Mouse (Mus musculus): ENCODE data around the gene Rnf6. TPM values are rescaled to one million over a fixed set of nuclear protein-coding genes. Genes with fewer than 3 reads are reported as not detected.
A peak's percentile ranks its signal among the peaks of the same experiment; 100 is the strongest.

Rnf6 gene
- 54.3 and 74.0 TPM in 2 replicates for total RNA-seq (2017)

DNA sequence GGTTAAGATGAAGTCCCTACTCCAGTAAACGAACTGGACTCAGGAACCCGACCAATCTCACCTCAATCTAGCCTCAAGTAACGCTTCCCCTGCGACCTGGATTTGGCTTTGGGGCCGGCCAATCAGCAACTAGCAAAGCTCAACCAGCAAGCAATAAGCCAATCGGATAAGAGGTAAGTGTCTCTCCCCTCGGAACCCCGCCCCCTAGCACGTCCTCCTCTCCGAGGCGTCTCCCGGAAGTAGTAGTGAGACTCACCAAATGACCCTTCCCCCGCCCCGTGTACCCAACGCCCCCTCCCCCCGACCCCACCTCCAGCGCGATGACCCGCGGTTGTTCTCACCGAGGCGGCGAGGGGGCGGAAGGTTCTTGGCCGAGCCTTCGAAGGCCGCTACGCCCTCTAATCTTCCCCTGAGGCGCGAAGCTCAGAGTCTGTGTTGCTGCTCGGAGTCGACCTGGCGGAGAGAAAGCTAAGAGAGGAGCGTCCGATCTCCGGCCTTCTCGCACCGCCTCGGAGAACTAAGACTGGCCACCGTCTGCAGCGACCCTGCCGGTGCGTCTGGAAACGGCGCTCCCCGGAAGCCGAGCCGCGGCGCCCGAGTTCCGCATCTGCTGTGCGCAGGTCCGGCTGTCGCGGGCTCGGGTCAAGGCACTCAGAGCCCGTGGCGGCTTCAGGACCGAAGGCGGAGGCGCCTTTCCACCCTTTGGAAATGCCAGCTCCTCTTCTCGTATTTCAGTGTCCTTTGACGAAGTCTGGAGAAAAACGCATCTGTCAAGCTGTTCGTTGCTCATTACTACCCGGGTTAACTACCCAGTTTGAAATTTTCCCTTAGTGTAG lies at the start of gene Rnf6:
Rnf6 (minus strand) TSS at position 677 of the 836 bp plus-strand sequence.
- ATAC-seq (replicated peaks in 1 of 2; ENCODE audit: insufficient read depth in 1 of 2, low FRiP score in 2 of 2, low TSS enrichment in 1 of 2, low read depth in 1 of 2, poor library complexity in 2 of 2, severe bottlenecking in 2 of 2), result peak; percentile 99 to 100

DNA sequence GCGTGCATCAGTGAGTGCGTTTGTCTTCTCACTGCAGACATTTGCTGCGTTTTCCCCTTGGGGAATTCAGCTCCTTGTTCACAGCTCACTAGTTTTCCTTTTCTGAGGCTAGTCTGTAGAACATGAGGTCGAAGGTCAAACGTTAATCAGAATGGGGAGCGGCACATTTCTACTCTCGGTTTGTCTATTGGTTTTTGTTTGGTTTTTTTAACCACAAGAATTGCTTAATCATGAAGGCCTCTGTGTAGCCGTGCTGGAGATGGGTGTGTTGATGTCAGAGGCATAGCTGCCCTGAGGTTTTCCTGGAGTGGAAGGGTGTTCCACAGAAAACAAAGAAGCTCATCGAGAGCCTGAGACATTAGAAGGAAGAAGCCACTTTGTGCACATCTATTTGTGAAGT lies 49.2 kb upstream of the Rnf6 start:
- ATAC-seq (replicated peaks in 1 of 2; ENCODE audit: insufficient read depth in 1 of 2, low FRiP score in 2 of 2, low TSS enrichment in 1 of 2, low read depth in 1 of 2, poor library complexity in 2 of 2, severe bottlenecking in 2 of 2), result no peak

DNA sequence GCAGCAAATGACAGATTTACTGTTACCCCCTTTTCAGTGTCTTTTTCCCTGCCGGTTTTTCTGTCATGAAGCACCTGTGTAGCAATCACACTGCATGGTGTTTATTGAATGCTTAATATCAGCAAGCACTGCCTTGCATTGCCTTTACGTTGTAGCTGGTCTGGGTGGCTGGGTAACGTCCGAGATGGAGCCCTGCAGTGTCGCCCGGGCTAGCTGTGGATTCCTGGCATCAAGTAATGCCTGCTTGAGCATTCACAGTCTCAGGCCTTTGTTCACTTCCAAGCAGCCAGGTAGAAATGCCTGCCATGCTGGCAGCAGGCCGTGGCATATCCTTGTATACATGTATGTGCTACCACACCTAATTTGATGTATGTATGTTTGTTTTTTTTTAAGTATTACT lies 46.4 kb upstream of the Rnf6 start:
- ATAC-seq (replicated peaks in 1 of 2; ENCODE audit: insufficient read depth in 1 of 2, low FRiP score in 2 of 2, low TSS enrichment in 1 of 2, low read depth in 1 of 2, poor library complexity in 2 of 2, severe bottlenecking in 2 of 2), result no peak

DNA sequence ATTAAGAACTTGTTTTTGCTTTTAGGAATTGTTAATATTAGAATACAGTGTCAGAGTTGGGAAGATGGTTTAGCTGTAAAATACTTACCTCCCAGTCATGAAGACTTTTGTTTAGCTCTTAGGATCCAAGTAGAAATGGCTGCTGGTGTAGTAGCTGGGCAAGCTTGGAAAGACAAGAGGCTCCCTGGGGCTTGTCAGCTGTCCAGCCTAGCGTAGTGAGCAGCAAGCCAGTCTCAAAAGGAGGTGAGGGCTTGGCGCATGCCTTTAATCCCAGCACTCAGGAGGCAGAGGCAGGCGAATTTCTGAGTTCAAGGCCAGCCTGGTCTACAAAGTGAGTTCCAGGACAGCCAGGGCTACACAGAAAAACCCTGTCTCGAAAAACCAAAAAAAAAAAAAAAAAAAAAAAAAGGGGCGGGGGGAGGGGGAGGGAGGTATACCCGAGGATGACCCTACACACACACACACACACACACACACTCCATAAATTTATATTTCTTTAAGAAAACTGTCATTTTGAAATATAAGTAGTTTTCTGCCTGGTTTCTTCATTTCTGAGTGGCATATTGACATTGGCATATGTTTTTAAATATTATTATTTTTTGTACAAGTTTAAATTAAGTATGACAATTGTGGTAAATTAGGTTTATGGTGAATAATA lies 44.7 kb upstream of the Rnf6 start:
- ATAC-seq (replicated peaks in 1 of 2; ENCODE audit: insufficient read depth in 1 of 2, low FRiP score in 2 of 2, low TSS enrichment in 1 of 2, low read depth in 1 of 2, poor library complexity in 2 of 2, severe bottlenecking in 2 of 2), result no peak

DNA sequence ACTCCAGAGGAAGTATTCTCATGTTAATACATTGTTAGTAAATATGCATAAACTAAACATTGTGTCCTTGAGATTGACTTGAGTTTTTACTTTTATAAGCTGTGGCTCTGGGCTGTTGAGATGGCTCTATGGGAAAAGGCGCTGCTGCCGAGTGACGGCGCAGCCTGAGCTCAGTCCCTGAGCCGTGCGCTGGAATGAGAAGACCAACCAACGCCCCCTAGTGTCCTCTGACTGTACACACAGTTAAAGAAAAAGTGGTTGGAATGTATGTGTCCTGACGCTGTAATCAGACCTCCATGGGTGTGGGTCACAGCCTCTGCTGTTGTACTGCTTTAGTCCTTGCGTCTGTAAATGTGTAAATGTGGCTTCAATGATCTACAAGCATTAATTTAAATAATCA lies 38.6 kb upstream of the Rnf6 start:
- no peak for ATAC-seq (replicated peaks in 1 of 2; ENCODE audit: insufficient read depth in 1 of 2, low FRiP score in 2 of 2, low TSS enrichment in 1 of 2, low read depth in 1 of 2, poor library complexity in 2 of 2, severe bottlenecking in 2 of 2)

DNA sequence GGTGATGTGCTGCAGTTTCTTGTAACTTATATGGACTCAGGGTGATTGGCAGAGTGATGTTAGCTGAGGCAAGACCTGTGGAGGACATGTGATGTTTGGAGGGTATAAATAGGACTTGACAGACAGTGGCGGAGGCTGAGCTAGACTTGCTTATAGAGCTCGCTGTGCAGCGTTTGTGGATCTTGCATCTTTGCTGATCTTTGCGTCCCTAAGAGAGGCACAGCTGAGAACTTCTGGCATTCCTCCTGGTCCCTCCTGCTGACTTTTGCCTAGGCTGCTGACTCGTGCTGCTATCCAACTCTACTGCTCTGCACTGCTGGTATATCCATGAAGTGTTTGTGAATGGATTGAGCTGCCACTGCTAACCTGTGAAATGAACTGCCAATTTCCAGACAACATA lies 32.3 kb upstream of the Rnf6 start:
- no peak for ATAC-seq (replicated peaks in 1 of 2; ENCODE audit: insufficient read depth in 1 of 2, low FRiP score in 2 of 2, low TSS enrichment in 1 of 2, low read depth in 1 of 2, poor library complexity in 2 of 2, severe bottlenecking in 2 of 2)

DNA sequence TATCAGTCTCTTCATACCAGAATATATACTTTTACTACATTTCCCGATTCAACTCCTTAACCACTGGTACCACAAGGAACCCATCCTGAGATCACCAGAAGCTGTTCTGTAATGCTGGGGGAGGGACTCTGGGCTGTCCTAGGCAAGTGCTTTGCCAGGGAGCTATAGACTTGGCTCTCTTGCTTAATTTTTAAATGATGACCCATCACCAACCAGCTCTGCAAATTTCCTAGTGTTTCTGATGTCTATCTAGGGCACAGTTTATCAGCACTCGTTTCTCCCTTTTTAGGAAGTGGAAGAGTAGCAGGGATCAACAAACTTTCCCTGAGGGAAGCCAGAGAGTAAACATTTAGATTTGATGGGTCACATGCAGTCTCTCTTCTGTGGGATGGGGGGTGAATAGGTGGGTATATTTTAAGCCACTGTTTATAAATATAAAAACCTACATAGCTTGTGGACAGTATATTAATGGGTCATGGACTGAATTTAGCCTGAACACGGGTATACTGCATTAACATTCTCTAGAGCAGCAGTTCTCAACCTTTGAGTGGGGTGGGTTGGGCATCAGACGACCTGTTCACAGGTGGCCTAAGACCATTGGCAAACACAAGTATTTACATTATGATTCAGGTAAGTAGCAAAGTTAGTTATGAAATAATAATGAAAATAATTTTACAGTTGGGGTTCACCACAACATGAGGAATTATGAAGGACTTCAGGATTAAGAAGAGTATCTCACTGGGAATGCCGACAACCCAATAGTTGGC lies 30.5 kb upstream of the Rnf6 start:
- no peak for ATAC-seq (replicated peaks in 1 of 2; ENCODE audit: insufficient read depth in 1 of 2, low FRiP score in 2 of 2, low TSS enrichment in 1 of 2, low read depth in 1 of 2, poor library complexity in 2 of 2, severe bottlenecking in 2 of 2)

DNA sequence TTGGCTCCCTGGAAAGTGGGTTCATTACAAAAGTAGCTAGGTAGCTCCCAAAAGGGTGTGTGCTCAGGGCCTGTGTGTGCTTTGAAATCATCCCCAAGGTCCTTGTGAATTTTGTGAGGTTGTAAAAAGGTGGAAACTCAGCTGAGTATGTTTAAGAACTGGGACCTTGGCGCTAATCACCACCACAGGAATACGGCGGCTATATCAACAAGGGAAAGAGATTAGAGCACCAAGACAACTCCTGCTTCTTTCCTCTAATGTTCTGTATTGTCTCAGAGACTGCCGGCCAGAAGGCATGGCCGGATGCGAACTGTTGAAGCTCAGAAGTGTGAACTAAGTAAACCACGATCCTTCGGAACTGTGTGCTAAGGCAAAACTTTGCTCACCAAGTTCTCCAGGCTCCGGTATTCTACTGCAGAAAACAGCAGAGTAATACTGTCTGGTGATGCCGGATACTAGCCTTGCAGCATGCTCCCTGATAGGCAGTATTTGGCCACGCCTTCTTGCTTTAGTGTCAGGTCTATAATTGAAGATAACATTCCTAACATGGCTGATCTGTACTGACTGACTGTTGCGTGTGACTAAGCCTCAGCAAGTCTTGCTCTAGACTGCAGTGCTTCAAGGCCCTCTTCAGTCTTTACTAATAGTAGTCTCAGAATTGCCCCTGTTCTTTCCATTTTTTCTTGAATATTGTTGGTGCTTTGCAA lies 29.2 kb upstream of the Rnf6 start:
- peak; percentile 15 to 23; a peak in 1 of 4 replicates for ATAC-seq (replicated peaks in 1 of 2; ENCODE audit: insufficient read depth in 1 of 2, low FRiP score in 2 of 2, low TSS enrichment in 1 of 2, low read depth in 1 of 2, poor library complexity in 2 of 2, severe bottlenecking in 2 of 2)

DNA sequence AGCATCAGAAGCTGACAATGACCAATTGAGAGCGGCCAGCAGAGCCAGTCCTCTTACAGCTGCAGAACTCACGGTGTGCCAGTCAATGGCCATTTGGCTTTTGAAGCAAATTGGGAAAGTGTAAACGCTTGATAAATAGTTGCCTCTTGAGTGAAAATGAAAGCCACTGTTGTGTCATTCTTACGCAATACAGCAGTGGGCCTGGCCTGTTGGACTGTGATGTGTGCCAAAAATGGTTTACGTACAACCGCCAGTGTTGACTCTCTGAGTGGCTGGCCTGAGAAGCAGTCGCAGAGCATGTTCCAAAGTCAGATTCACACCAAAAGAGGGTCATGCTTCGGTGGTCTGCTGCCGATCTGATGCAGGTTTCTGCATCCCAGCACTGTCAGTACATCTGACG lies 27.4 kb upstream of the Rnf6 start:
- ATAC-seq (replicated peaks in 1 of 2; ENCODE audit: insufficient read depth in 1 of 2, low FRiP score in 2 of 2, low TSS enrichment in 1 of 2, low read depth in 1 of 2, poor library complexity in 2 of 2, severe bottlenecking in 2 of 2), result peak in 1 of 2 experiments; percentile 47; a peak in 1 of 4 replicates

DNA sequence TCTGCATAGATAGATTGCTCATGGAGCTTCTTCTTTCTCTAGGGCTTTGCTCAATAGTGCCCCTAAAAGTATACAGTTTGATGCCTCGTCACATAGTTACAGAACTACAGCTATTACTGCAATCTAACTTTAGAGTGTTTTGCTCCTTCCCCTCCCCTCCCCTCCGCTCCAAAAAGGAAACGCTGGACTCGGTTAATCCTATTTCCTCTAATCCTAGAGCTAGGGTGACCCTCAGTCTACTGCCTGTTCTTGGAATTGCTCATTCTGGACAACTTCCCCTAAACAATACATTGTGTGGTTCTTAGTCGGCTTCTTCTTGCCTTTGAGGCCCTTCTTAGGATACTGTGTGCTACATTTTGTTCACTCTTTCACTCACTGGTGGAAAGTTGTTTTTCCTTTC lies 26.4 kb upstream of the Rnf6 start:
- peak in 1 of 2 experiments; percentile 20; a peak in 1 of 4 replicates for ATAC-seq (replicated peaks in 1 of 2; ENCODE audit: insufficient read depth in 1 of 2, low FRiP score in 2 of 2, low TSS enrichment in 1 of 2, low read depth in 1 of 2, poor library complexity in 2 of 2, severe bottlenecking in 2 of 2)

DNA sequence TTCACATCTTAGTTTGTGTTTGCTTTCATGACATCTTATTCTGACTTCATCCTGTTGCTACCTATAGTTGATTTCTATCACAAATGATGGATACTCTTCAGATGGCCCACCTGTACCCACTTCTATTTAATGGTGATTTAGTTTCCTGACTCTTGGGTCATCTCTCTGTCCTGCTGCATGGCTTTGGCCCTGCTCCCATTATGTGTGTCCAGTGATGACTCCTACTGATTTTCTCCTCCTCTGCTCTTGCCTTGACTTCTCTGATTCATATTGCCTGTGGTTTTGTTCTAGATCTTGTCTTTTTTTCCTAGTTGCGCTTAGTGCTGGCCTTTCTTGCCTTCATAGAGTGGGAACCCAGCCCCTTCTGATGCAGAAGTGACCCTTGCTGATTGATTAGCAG lies 25.0 kb upstream of the Rnf6 start:
- no peak for ATAC-seq (replicated peaks in 1 of 2; ENCODE audit: insufficient read depth in 1 of 2, low FRiP score in 2 of 2, low TSS enrichment in 1 of 2, low read depth in 1 of 2, poor library complexity in 2 of 2, severe bottlenecking in 2 of 2)

DNA sequence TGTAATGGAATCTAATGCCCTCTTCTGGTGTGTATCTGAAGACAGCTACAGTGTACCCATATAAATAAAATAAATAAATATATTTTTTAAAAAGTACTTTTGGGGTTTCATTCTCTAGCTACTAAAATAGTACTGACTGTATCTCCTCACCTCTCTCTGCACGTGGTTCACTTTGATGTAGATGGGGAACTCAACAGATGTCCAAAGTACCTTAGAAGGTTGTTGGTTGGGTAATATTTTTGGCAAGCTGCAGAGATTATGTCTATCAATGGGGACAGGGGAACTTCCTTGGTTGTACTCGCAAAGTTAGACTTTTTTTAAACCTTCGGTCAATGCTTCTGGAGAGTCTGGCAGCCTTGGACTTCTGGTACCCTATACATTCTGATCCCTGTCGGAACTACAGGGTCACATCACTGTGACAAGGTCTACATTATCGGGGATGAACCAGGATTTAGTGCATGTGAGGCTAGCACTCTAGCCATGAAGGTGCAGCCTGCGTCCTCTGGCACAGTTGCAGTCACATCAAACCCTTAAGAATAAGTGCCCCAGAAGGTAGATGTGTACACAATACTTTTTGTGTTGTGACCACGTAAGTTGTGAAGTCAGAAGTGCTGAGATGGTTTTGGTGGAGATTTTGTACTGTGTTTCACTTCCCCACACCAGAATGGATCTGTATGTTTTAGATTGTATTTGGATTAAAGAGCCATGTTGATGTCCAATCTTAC lies 24.5 kb upstream of the Rnf6 start:
- ATAC-seq (replicated peaks in 1 of 2; ENCODE audit: insufficient read depth in 1 of 2, low FRiP score in 2 of 2, low TSS enrichment in 1 of 2, low read depth in 1 of 2, poor library complexity in 2 of 2, severe bottlenecking in 2 of 2), result no peak

DNA sequence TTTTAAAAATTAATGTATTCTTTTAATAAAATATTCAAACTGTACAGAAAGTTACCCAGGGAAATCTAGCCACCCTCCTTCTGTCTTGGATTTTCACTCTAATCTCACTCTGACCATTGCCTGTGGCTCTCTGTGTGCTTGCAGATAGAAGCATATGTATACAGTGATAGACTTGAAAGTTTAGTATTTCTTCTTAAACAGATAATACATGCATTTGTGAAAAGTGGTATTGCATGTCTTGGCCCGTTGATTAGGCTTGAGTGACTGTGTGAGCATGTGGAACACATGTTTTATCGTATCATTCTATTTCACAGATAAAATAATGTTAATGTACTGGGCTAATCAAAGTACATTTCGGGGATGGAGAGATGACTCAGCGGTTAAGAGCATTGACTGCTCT lies 23.8 kb upstream of the Rnf6 start:
- ATAC-seq (replicated peaks in 1 of 2; ENCODE audit: insufficient read depth in 1 of 2, low FRiP score in 2 of 2, low TSS enrichment in 1 of 2, low read depth in 1 of 2, poor library complexity in 2 of 2, severe bottlenecking in 2 of 2), result no peak

DNA sequence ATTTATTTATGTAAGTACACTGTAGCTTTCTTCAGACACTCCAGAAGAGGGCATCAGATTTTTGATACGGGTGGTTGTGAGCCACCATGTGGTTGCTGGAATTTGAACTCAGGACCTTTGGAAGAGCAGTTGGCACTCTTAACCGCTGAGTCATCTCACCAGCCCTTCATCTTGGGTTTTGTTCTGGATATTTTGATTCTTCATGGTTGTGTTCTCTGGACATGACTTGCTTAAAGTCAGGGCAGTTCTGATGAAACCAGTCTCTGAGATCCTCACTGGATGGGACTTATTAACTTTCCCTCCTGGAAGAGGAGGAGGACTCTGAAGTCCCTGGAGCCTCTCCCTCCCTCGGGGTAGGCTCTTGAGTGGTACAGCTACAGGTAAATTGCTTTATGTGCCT lies 19.8 kb upstream of the Rnf6 start:
- no peak for ATAC-seq (replicated peaks in 1 of 2; ENCODE audit: insufficient read depth in 1 of 2, low FRiP score in 2 of 2, low TSS enrichment in 1 of 2, low read depth in 1 of 2, poor library complexity in 2 of 2, severe bottlenecking in 2 of 2)

DNA sequence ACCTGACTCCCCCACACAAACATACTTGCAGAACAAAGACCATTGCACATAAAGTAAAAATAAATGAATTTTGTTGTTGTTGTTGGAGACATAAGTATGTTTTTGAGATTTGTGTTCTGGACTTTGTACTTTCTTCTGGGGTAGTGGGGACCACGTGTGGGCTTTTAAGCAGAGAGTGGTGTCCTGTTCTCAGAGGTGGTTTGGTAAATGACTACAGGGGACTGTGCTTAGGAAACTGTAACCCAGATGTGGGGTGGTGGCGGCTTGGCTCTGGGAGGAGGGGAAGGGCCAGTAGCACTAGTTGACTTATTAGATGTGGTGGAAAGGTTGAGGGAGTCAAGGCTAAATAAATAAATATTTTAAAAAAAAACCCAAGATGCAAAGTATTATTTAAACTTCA lies 19.4 kb upstream of the Rnf6 start:
- no peak for ATAC-seq (replicated peaks in 1 of 2; ENCODE audit: insufficient read depth in 1 of 2, low FRiP score in 2 of 2, low TSS enrichment in 1 of 2, low read depth in 1 of 2, poor library complexity in 2 of 2, severe bottlenecking in 2 of 2)

DNA sequence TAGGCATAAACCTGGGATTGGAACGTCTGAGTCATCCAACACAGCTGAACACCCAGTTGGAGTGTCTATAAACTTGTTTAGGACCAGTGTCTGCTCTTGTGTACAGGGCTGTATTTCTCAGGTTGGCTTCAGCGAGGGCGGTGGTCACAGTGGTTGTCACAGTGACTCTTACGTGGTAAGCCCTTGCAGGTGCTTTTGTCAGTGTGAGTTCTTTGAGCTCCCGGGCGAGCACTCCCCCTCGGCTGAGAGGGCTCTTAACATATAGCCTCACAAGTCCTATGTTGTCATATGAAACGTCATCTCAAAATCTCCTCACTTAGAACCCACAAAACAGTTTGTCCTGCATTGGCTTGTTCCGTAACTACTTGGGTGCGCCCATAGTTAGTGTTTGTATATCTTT lies 16.9 kb upstream of the Rnf6 start:
- no peak for ATAC-seq (replicated peaks in 1 of 2; ENCODE audit: insufficient read depth in 1 of 2, low FRiP score in 2 of 2, low TSS enrichment in 1 of 2, low read depth in 1 of 2, poor library complexity in 2 of 2, severe bottlenecking in 2 of 2)

DNA sequence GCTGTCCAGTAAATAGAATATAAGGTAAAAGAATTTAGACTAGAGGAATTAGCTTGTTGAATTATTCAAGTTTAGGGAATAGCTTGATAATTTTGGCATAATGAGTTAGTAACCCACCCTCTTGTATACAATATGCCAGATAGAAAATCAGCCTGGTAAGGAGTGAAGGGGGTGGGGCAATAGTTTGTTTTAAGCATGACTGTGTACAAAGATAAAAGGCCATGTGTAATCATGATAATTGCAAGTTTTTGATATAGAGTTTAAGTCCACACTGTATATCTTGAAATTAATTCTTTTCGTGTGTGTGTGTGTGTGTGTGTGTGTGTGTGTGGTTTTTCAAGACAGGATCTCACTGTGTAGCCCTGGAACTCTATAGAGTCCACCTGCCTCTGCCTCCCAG lies 13.0 kb upstream of the Rnf6 start:
- ATAC-seq (replicated peaks in 1 of 2; ENCODE audit: insufficient read depth in 1 of 2, low FRiP score in 2 of 2, low TSS enrichment in 1 of 2, low read depth in 1 of 2, poor library complexity in 2 of 2, severe bottlenecking in 2 of 2), result no peak
